Mouse (Mus musculus): ENCODE results near the gene Rabepk.
"Not testable (repeated sequence)": the region's sequence is repeated elsewhere in the genome, so short reads cannot be mapped to it uniquely, and the experiment has no call there.

Gene Rabepk

GRCm38 (mm10) chr2:34799357-34800256 lies at the start of gene Rabepk:
Gene Rabepk (minus strand): TSS chr2:34799912.
- DNase-seq (ENCODE audit: low read depth in 1 of 2, low spot score in 2 of 2), result peak; percentile 33 to 43

- DNase-seq (ENCODE audit: low read depth in 1 of 2, low spot score in 2 of 2), result no peak
Observed at GRCm38 (mm10) chr2:34847702-34848101, 48.0 kb upstream of the Rabepk start.

- DNase-seq (ENCODE audit: low read depth in 1 of 2, low spot score in 2 of 2), result no peak
Observed at GRCm38 (mm10) chr2:34843211-34843939, 43.7 kb upstream of the Rabepk start.

GRCm38 (mm10) chr2:34841706-34842105 lies 42.0 kb upstream of the Rabepk start:
- DNase-seq (ENCODE audit: low read depth in 1 of 2, low spot score in 2 of 2), result no peak

GRCm38 (mm10) chr2:34840143-34840542 lies 40.4 kb upstream of the Rabepk start:
- not testable (repeated sequence) for DNase-seq (ENCODE audit: low read depth in 1 of 2, low spot score in 2 of 2)

GRCm38 (mm10) chr2:34835669-34836068 lies 36.0 kb upstream of the Rabepk start:
- no peak for DNase-seq (ENCODE audit: low read depth in 1 of 2, low spot score in 2 of 2)

- DNase-seq (ENCODE audit: low read depth in 1 of 2, low spot score in 2 of 2), result no peak
Observed at GRCm38 (mm10) chr2:34833624-34834023, 33.9 kb upstream of the Rabepk start.

GRCm38 (mm10) chr2:34832766-34833457 lies 33.2 kb upstream of the Rabepk start, which contains the start of gene Gm34653:
Gene Gm34653 (plus strand): TSS chr2:34833007.
- DNase-seq (ENCODE audit: low read depth in 1 of 2, low spot score in 2 of 2), result not testable (repeated sequence)

GRCm38 (mm10) chr2:34830066-34830465 lies 30.4 kb upstream of the Rabepk start:
- not testable (repeated sequence) for DNase-seq (ENCODE audit: low read depth in 1 of 2, low spot score in 2 of 2)

GRCm38 (mm10) chr2:34828026-34828425 lies 28.3 kb upstream of the Rabepk start:
- DNase-seq (ENCODE audit: low read depth in 1 of 2, low spot score in 2 of 2), result peak in 1 of 2 experiments; percentile 5

- DNase-seq (ENCODE audit: low read depth in 1 of 2, low spot score in 2 of 2), result no peak
Observed at GRCm38 (mm10) chr2:34827591-34827990, 27.9 kb upstream of the Rabepk start.

- no peak for DNase-seq (ENCODE audit: low read depth in 1 of 2, low spot score in 2 of 2)
Observed at GRCm38 (mm10) chr2:34826460-34827231, 26.9 kb upstream of the Rabepk start.

GRCm38 (mm10) chr2:34825827-34826459 lies 26.2 kb upstream of the Rabepk start, which contains the start of gene Fbxw2:
Gene Fbxw2 (minus strand): TSS chr2:34826311.
- DNase-seq (ENCODE audit: low read depth in 1 of 2, low spot score in 2 of 2), result peak; percentile 54 to 84

- no peak for DNase-seq (ENCODE audit: low read depth in 1 of 2, low spot score in 2 of 2)
Observed at GRCm38 (mm10) chr2:34818492-34818891, 18.8 kb upstream of the Rabepk start.

- not testable (repeated sequence) for DNase-seq (ENCODE audit: low read depth in 1 of 2, low spot score in 2 of 2)
Observed at GRCm38 (mm10) chr2:34815893-34816292, 16.2 kb upstream of the Rabepk start.

- no peak for DNase-seq (ENCODE audit: low read depth in 1 of 2, low spot score in 2 of 2)
Observed at GRCm38 (mm10) chr2:34812706-34813105, 13.0 kb upstream of the Rabepk start.

GRCm38 (mm10) chr2:34810775-34811174 lies 11.1 kb upstream of the Rabepk start:
- DNase-seq (ENCODE audit: low read depth in 1 of 2, low spot score in 2 of 2), result no peak

- DNase-seq (ENCODE audit: low read depth in 1 of 2, low spot score in 2 of 2), result no peak
Observed at GRCm38 (mm10) chr2:34809568-34809967, 9.9 kb upstream of the Rabepk start.

- DNase-seq (ENCODE audit: low read depth in 1 of 2, low spot score in 2 of 2), result no peak
Observed at GRCm38 (mm10) chr2:34808057-34808456, 8.3 kb upstream of the Rabepk start.

- DNase-seq (ENCODE audit: low read depth in 1 of 2, low spot score in 2 of 2), result no peak
Observed at GRCm38 (mm10) chr2:34805364-34805950, 5.7 kb upstream of the Rabepk start.

Data from monocyte, adult 2 months (primary cell).